ENCODE assay signal across 8 mouse cellular contexts in genomic region chr7:118995007-118995406, GRCm38 (mm10). TPM values are rescaled to one million over a fixed set of nuclear protein-coding genes. Genes with fewer than 3 reads are reported as not detected.
A peak's percentile ranks its signal among the peaks of the same experiment; 100 is the strongest.
DNase-seq lines count a peak whose midpoint lies in the region; ATAC-seq and TF ChIP-seq lines count a peak whose summit lies in the region.

TSS of gene Gprc5b (minus strand) at chr7:118995211.

- DNase-seq in 3134 (ENCODE audit: extremely low read depth, insufficient read length, low spot score): peak; percentile 86
- DNase-seq in adrenal gland, postnatal 36 days: peak; percentile 95 to 98
- peak in 1 of 3 experiments; percentile 19 for DNase-seq in liver, embryonic 14.5 days (ENCODE audit: low read depth in 3 of 3, low spot score in 3 of 3)
- DNase-seq in neural tube, embryonic 11.5 days (ENCODE audit: low spot score): peak; percentile 95

- no peaks in the 10 kb centered on the region for H3K27me3 ChIP-seq in embryonic facial prominence, embryonic 15.5 days
- peaks cover 14% of the 10 kb centered on the region; the same call in 1 of the 2 replicates for H3K27me3 ChIP-seq in heart, embryonic 12.5 days (replicated peaks)
- no peaks in the 10 kb centered on the region for H3K27me3 ChIP-seq in kidney, embryonic 16.5 days (ENCODE audit: insufficient read depth, low read length)
- H3K27me3 ChIP-seq in liver, embryonic 14.5 days (ENCODE audit: control insufficient read depth, insufficient read depth, low read length): peaks cover 29% of the 10 kb centered on the region
- H3K27me3 ChIP-seq in neural tube, embryonic 11.5 days (ENCODE audit: control insufficient read depth, insufficient read depth, low read length): no peaks in the 10 kb centered on the region
- H3K27me3 ChIP-seq in stomach, embryonic 16.5 days (ENCODE audit: control insufficient read depth, insufficient read depth, low read length): no peaks in the 10 kb centered on the region

- H3K27ac ChIP-seq in embryonic facial prominence, embryonic 15.5 days (replicated peaks): peak within 1 kb of the TSS; percentile 78
- H3K27ac ChIP-seq in heart, embryonic 12.5 days (ENCODE audit: poor library complexity, severe bottlenecking): no peak within 1 kb of the TSS
- H3K27ac ChIP-seq in kidney, embryonic 16.5 days (ENCODE audit: low read length): peak within 1 kb of the TSS; percentile 40; the same call in 1 of the 2 replicates
- H3K27ac ChIP-seq in liver, embryonic 14.5 days: no peak within 1 kb of the TSS
- peak within 1 kb of the TSS; percentile 67; the same call in 1 of the 2 replicates for H3K27ac ChIP-seq in neural tube, embryonic 11.5 days (ENCODE audit: low read depth, low read length)
- H3K27ac ChIP-seq in stomach, embryonic 16.5 days (ENCODE audit: low read length): no peak within 1 kb of the TSS

- under 1% methylated on average over 44 of the region's 44 CpGs for WGBS in embryonic facial prominence, embryonic 15.5 days
- WGBS in heart, embryonic 12.5 days: under 1% methylated on average over 44 of the region's 44 CpGs
- 0% methylated on average over 43 of the region's 44 CpGs for WGBS in kidney, embryonic 16.5 days
- WGBS in liver, embryonic 14.5 days (ENCODE audit: insufficient replicate concordance): under 1% methylated on average over 33 of the region's 44 CpGs
- 0% methylated on average over 22 of the region's 44 CpGs for WGBS in neural tube, embryonic 11.5 days
- whole genome bisulfite sequencing in stomach, embryonic 16.5 days: under 1% methylated on average over 44 of the region's 44 CpGs

- no peaks in the 10 kb centered on the region for H3K36me3 ChIP-seq in embryonic facial prominence, embryonic 15.5 days
- no peaks in the 10 kb centered on the region for H3K36me3 ChIP-seq in heart, embryonic 12.5 days
- no peaks in the 10 kb centered on the region for H3K36me3 ChIP-seq in kidney, embryonic 16.5 days (ENCODE audit: insufficient read depth, low read length)
- H3K36me3 ChIP-seq in liver, embryonic 14.5 days (replicated peaks; ENCODE audit: control insufficient read depth, insufficient read depth, low read depth): no peaks in the 10 kb centered on the region
- H3K36me3 ChIP-seq in neural tube, embryonic 11.5 days (ENCODE audit: control insufficient read depth, insufficient read depth, low read length): no peaks in the 10 kb centered on the region
- H3K36me3 ChIP-seq in stomach, embryonic 16.5 days (ENCODE audit: control insufficient read depth, insufficient read depth, low read length): no peaks in the 10 kb centered on the region

- H3K9me3 ChIP-seq in embryonic facial prominence, embryonic 15.5 days (replicated peaks): no peaks in the 10 kb centered on the region
- no peaks in the 10 kb centered on the region for H3K9me3 ChIP-seq in heart, embryonic 12.5 days (replicated peaks)
- H3K9me3 ChIP-seq in kidney, embryonic 16.5 days (ENCODE audit: low read length): no peaks in the 10 kb centered on the region
- no peaks in the 10 kb centered on the region for H3K9me3 ChIP-seq in liver, embryonic 14.5 days (ENCODE audit: control insufficient read depth, low read length)
- H3K9me3 ChIP-seq in neural tube, embryonic 11.5 days (ENCODE audit: control insufficient read depth, low read length): no peaks in the 10 kb centered on the region
- no peaks in the 10 kb centered on the region for H3K9me3 ChIP-seq in stomach, embryonic 16.5 days (replicated peaks; ENCODE audit: control insufficient read depth, low read length)

- H3K4me1 ChIP-seq in embryonic facial prominence, embryonic 15.5 days: peaks cover 50% of the 10 kb centered on the region
- H3K4me1 ChIP-seq in heart, embryonic 12.5 days (replicated peaks): peaks cover 43% of the 10 kb centered on the region
- peaks cover 31% of the 10 kb centered on the region for H3K4me1 ChIP-seq in kidney, embryonic 16.5 days (ENCODE audit: insufficient read depth, low read length)
- peaks cover 0 to 6% of the 10 kb centered on the region in 2 experiments; a peak in 2 of 4 replicates for H3K4me1 ChIP-seq in liver, embryonic 14.5 days (replicated peaks; ENCODE audit: control insufficient read depth in 2 of 2, insufficient read depth in 2 of 2, low read length in 1 of 2)
- H3K4me1 ChIP-seq in neural tube, embryonic 11.5 days (ENCODE audit: control insufficient read depth, insufficient read depth, low read length): peaks cover 33% of the 10 kb centered on the region
- H3K4me1 ChIP-seq in stomach, embryonic 16.5 days (ENCODE audit: control insufficient read depth, insufficient read depth, low read length): peaks cover 19% of the 10 kb centered on the region

- no peak for TF ChIP-seq CTCF in liver, embryonic 14.5 days (IDR thresholded peaks at IDR 0.05; ENCODE audit: low read depth)

- peak; percentile 89 for ATAC-seq in embryonic facial prominence, embryonic 15.5 days (ENCODE audit: insufficient number of reproducible peaks, low FRiP score, low TSS enrichment, low read depth)
- peak; percentile 88 for ATAC-seq in heart, embryonic 12.5 days (ENCODE audit: insufficient number of reproducible peaks, low FRiP score)
- ATAC-seq in kidney, embryonic 16.5 days (ENCODE audit: low FRiP score, low TSS enrichment): peak; percentile 93
- ATAC-seq in liver, embryonic 14.5 days (ENCODE audit: insufficient read depth): peak; percentile 77
- ATAC-seq in neural tube, embryonic 11.5 days (ENCODE audit: insufficient read depth, low FRiP score, low TSS enrichment): peak; percentile 82
- ATAC-seq in stomach, embryonic 16.5 days (ENCODE audit: insufficient read depth, low FRiP score): peak; percentile 94

- no peak for TF ChIP-seq EP300 in liver, embryonic 14.5 days (IDR thresholded peaks at IDR 0.05; ENCODE audit: low read depth)

- peak within 1 kb of the TSS; percentile 86 for H3K4me2 ChIP-seq in embryonic facial prominence, embryonic 15.5 days (replicated peaks)
- H3K4me2 ChIP-seq in heart, embryonic 12.5 days: peak within 1 kb of the TSS; percentile 94
- peak within 1 kb of the TSS; percentile 96 for H3K4me2 ChIP-seq in kidney, embryonic 16.5 days (replicated peaks; ENCODE audit: low read depth, low read length)
- H3K4me2 ChIP-seq in liver, embryonic 14.5 days (ENCODE audit: low read depth): peak within 1 kb of the TSS; percentile 60
- peak within 1 kb of the TSS; percentile 73 for H3K4me2 ChIP-seq in neural tube, embryonic 11.5 days (ENCODE audit: low read depth)
- peak within 1 kb of the TSS; percentile 86 for H3K4me2 ChIP-seq in stomach, embryonic 16.5 days (ENCODE audit: low read depth, low read length)

- H3K9ac ChIP-seq in embryonic facial prominence, embryonic 15.5 days: peak within 1 kb of the TSS; percentile 63
- peak within 1 kb of the TSS; percentile 81 for H3K9ac ChIP-seq in heart, embryonic 12.5 days
- peak within 1 kb of the TSS; percentile 86 for H3K9ac ChIP-seq in kidney, embryonic 16.5 days (replicated peaks; ENCODE audit: low read length)
- no peak within 1 kb of the TSS for H3K9ac ChIP-seq in liver, embryonic 14.5 days (replicated peaks)
- peak within 1 kb of the TSS; percentile 77 for H3K9ac ChIP-seq in neural tube, embryonic 11.5 days (ENCODE audit: low read length)
- H3K9ac ChIP-seq in stomach, embryonic 16.5 days (ENCODE audit: low read length): peak within 1 kb of the TSS; percentile 72

- H3K4me3 ChIP-seq in embryonic facial prominence, embryonic 15.5 days (replicated peaks): peak within 1 kb of the TSS; percentile 67
- H3K4me3 ChIP-seq in heart, embryonic 12.5 days: peak within 1 kb of the TSS; percentile 63
- H3K4me3 ChIP-seq in kidney, embryonic 16.5 days (ENCODE audit: low read length): peak within 1 kb of the TSS; percentile 71
- H3K4me3 ChIP-seq in liver, embryonic 14.5 days (ENCODE audit: insufficient read depth in 1 of 2, low read depth in 2 of 2, low read length in 2 of 2): peak within 1 kb of the TSS; percentile 44 to 46
- H3K4me3 ChIP-seq in neural tube, embryonic 11.5 days (ENCODE audit: low read depth, low read length): peak within 1 kb of the TSS; percentile 67
- H3K4me3 ChIP-seq in stomach, embryonic 16.5 days (replicated peaks; ENCODE audit: low read length): peak within 1 kb of the TSS; percentile 60

RNA-seq across cellular contexts. Expression of gene Gprc5b, which starts in this region (rescaled TPM):
- total RNA-seq in adrenal gland, postnatal 36 days (2021): 100 to 1,000 TPM; 111 to 184 TPM
- 10.9 and 11.3 TPM in 2 replicates for polyA plus RNA-seq in embryonic facial prominence, embryonic 15.5 days (2015; fragmentation: Nextera tagmentation; extraction: Ambion mirVana)
- polyA plus RNA-seq in heart, embryonic 12.5 days (2016; fragmentation: Nextera tagmentation; extraction: Ambion mirVana): 3.3 and 3.6 TPM in 2 replicates
- polyA plus RNA-seq in kidney, embryonic 16.5 days (2015; fragmentation: Nextera tagmentation; extraction: Ambion mirVana): 5.4 and 7.0 TPM in 2 replicates
- 0.47 and 0.76 TPM in 2 replicates for polyA plus RNA-seq in liver, embryonic 14.5 days (2012; rRNA removed)
- polyA plus RNA-seq in liver, embryonic 14.5 days (2014; fragmentation: Nextera tagmentation; extraction: Ambion mirVana): 0.30 and 0.58 TPM in 2 replicates
- 17.8 and 19.6 TPM in 2 replicates for polyA plus RNA-seq in neural tube, embryonic 11.5 days (2014; fragmentation: Nextera tagmentation; extraction: Ambion mirVana)
- polyA plus RNA-seq in stomach, embryonic 16.5 days (2015; fragmentation: Nextera tagmentation; extraction: Ambion mirVana): 3.3 and 3.6 TPM in 2 replicates

Comparison
In these comparisons a context has a peak if more than half of its experiments do, and no peak if none do; other contexts are left out.
1. Peak in ATAC-seq, H3K4me3 ChIP-seq and H3K4me2 ChIP-seq in liver, embryonic 14.5 days; RNA of the gene not detected or under 1 TPM.
2. H3K27ac ChIP-seq: peak in embryonic facial prominence, embryonic 15.5 days (single experiment), kidney, embryonic 16.5 days (single experiment) and neural tube, embryonic 11.5 days (single experiment); none in heart, embryonic 12.5 days (single experiment), liver, embryonic 14.5 days (single experiment) and stomach, embryonic 16.5 days (single experiment).
3. Peak in every context shown above with its lines, with median percentiles within 50 percentile points of each other: ATAC-seq, H3K4me2 ChIP-seq and H3K4me3 ChIP-seq.